ENCODE assay signal across 25 mouse cellular contexts in the genomic region with DNA sequence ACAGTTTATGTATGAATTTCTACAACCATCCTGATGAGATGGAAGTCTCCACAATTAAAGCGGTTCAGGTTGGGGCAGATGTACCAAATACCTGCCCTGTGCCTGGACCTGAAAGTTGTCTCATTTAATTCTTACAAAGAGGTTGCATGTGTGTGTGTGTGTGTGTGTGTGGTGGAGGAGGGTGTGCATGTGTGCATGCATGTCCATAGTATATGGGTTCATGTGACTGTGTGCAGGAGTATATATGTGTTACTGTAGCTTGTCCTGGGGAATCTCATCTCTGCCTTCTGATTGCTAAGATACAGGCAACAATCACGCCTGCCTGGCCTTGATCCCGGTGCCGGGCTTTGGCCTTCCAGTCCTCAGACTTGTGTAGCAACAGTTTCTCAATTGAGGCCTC.
DNase-seq lines count a peak whose midpoint lies in the region; ATAC-seq and TF ChIP-seq lines count a peak whose summit lies in the region.
"Had no signal": no experiment of that assay in that cellular context is flagged by ENCODE, and none has a peak within 500 bp of the region (broad histone marks: within the 10 kb centered on the region; RNA-seq: fewer than 3 reads in every experiment).

No protein-coding gene starts in this region.

- no peak for ATAC-seq in hindbrain, embryonic 13.5 days (ENCODE audit: low FRiP score)
- no peak for ATAC-seq in hindbrain, embryonic 16.5 days
- ATAC-seq in neural tube, embryonic 15.5 days (ENCODE audit: low FRiP score), result peak; percentile 38; the same call in 1 of the 2 replicates
- no peak for ATAC-seq in megakaryocyte-erythroid progenitor cell, adult 5-6 weeks (replicated peaks; ENCODE audit: low FRiP score, low TSS enrichment, poor library complexity, severe bottlenecking)
- ATAC-seq: intestine, postnatal 0 days; Patski had no signal

- H3K4me1 ChIP-seq in heart, embryonic 10.5 days, result no peaks in the 10 kb centered on the region
- H3K4me1 ChIP-seq in hindbrain, embryonic 13.5 days (replicated peaks), result peaks cover 16% of the 10 kb centered on the region
- H3K4me1 ChIP-seq in hindbrain, embryonic 16.5 days (ENCODE audit: control insufficient read depth, insufficient read depth, low read depth, low read length), result no peaks in the 10 kb centered on the region
- peaks cover 5% of the 10 kb centered on the region for H3K4me1 ChIP-seq in neural tube, embryonic 15.5 days
- H3K4me1 ChIP-seq: heart, embryonic 12.5 days; heart, embryonic 15.5 days had no signal

- 95% methylated on average over 4 of the region's 4 CpGs for WGBS in heart, embryonic 10.5 days
- 91% methylated on average over 4 of the region's 4 CpGs for WGBS in hindbrain, embryonic 13.5 days
- 87% methylated on average over 4 of the region's 4 CpGs for WGBS in hindbrain, embryonic 16.5 days
- WGBS in neural tube, embryonic 15.5 days, result 92% methylated on average over 4 of the region's 4 CpGs

- DNase-seq in heart, adult 11 months, result peak; percentile 19
- DNase-seq in heart, embryonic 10.5 days (ENCODE audit: low spot score), result no peak
- DNase-seq in layer of hippocampus, adult 2 months (ENCODE audit: low spot score in 2 of 2), result no peak
- no peak for DNase-seq in layer of hippocampus, postnatal 10 days (ENCODE audit: low spot score in 2 of 2)
- DNase-seq: adrenal gland, postnatal 10 days; adrenal gland, postnatal 36 days; B cell, adult 2 months; cerebellum, adult 18-20 months; cerebellum, adult 9-10 months; cerebellum, postnatal 14 days; gastrocnemius, postnatal 10 days; gastrocnemius, postnatal 36 days; heart, postnatal 10 days; heart, postnatal 36 days had no signal

- no peak overlapping the region for H3K4me2 ChIP-seq in hindbrain, embryonic 13.5 days
- no peak overlapping the region for H3K4me2 ChIP-seq in hindbrain, embryonic 16.5 days (ENCODE audit: low read length)
- H3K4me2 ChIP-seq in neural tube, embryonic 15.5 days, result no peak overlapping the region
- H3K4me2 ChIP-seq: forebrain, embryonic 13.5 days; heart, embryonic 12.5 days; heart, embryonic 15.5 days had no signal

- no peak overlapping the region for H3K4me3 ChIP-seq in heart, embryonic 10.5 days
- no peak overlapping the region for H3K4me3 ChIP-seq in hindbrain, embryonic 13.5 days
- H3K4me3 ChIP-seq in hindbrain, embryonic 16.5 days (ENCODE audit: low read length), result no peak overlapping the region
- H3K4me3 ChIP-seq in layer of hippocampus, adult 2 months, result no peak overlapping the region
- no peak overlapping the region for H3K4me3 ChIP-seq in neural tube, embryonic 15.5 days (replicated peaks)
- H3K4me3 ChIP-seq: forebrain, embryonic 13.5 days; heart, embryonic 12.5 days; heart, embryonic 15.5 days had no signal

- H3K9ac ChIP-seq in hindbrain, embryonic 13.5 days, result no peak overlapping the region
- no peak overlapping the region for H3K9ac ChIP-seq in hindbrain, embryonic 16.5 days (ENCODE audit: low read depth, low read length)
- H3K9ac ChIP-seq in neural tube, embryonic 15.5 days (replicated peaks), result no peak overlapping the region
- H3K9ac ChIP-seq: forebrain, embryonic 13.5 days; heart, embryonic 12.5 days; heart, embryonic 15.5 days had no signal

- H3K36me3 ChIP-seq in heart, embryonic 10.5 days, result peaks cover 6% of the 10 kb centered on the region; the same call in 1 of the 2 replicates
- no peaks in the 10 kb centered on the region for H3K36me3 ChIP-seq in hindbrain, embryonic 13.5 days
- H3K36me3 ChIP-seq in hindbrain, embryonic 16.5 days (ENCODE audit: control insufficient read depth, insufficient read depth, low read length), result no peaks in the 10 kb centered on the region
- no peaks in the 10 kb centered on the region for H3K36me3 ChIP-seq in neural tube, embryonic 15.5 days
- H3K36me3 ChIP-seq: heart, embryonic 15.5 days had no signal

- H3K27ac ChIP-seq in heart, embryonic 10.5 days, result no peak overlapping the region
- H3K27ac ChIP-seq in hindbrain, embryonic 13.5 days, result peak overlapping the region; percentile 80
- no peak overlapping the region for H3K27ac ChIP-seq in hindbrain, embryonic 16.5 days (ENCODE audit: low read depth, low read length)
- peak overlapping the region; percentile 81 for H3K27ac ChIP-seq in layer of hippocampus, adult 2 months
- no peak overlapping the region for H3K27ac ChIP-seq in neural tube, embryonic 15.5 days (replicated peaks)
- H3K27ac ChIP-seq: forebrain, embryonic 13.5 days; heart, embryonic 15.5 days had no signal

- H3K27me3 ChIP-seq in heart, embryonic 10.5 days (ENCODE audit: insufficient read depth, poor library complexity, severe bottlenecking), result no peaks in the 10 kb centered on the region
- H3K27me3 ChIP-seq in hindbrain, embryonic 13.5 days, result no peaks in the 10 kb centered on the region
- no peaks in the 10 kb centered on the region for H3K27me3 ChIP-seq in hindbrain, embryonic 16.5 days (replicated peaks; ENCODE audit: control insufficient read depth, insufficient read depth, low read length)
- no peaks in the 10 kb centered on the region for H3K27me3 ChIP-seq in neural tube, embryonic 15.5 days (replicated peaks)
- H3K27me3 ChIP-seq: CH12.LX; forebrain, embryonic 13.5 days; heart, embryonic 12.5 days; heart, embryonic 15.5 days; Patski had no signal

- no peak for TF ChIP-seq CTCF in layer of hippocampus, adult 2 months (conservative IDR thresholded peaks at IDR 0.05)

- H3K9me3 ChIP-seq in heart, embryonic 10.5 days, result no peaks in the 10 kb centered on the region
- no peaks in the 10 kb centered on the region for H3K9me3 ChIP-seq in hindbrain, embryonic 13.5 days
- no peaks in the 10 kb centered on the region for H3K9me3 ChIP-seq in hindbrain, embryonic 16.5 days (ENCODE audit: control insufficient read depth, low read length)
- no peaks in the 10 kb centered on the region for H3K9me3 ChIP-seq in neural tube, embryonic 15.5 days (replicated peaks)
- H3K9me3 ChIP-seq: forebrain, embryonic 13.5 days; G1E; heart, embryonic 12.5 days; heart, embryonic 15.5 days had no signal

Comparison
In these comparisons a context has a peak if more than half of its experiments do, and no peak if none do; other contexts are left out.
1. H3K27ac ChIP-seq: peak in hindbrain, embryonic 13.5 days (single experiment) and layer of hippocampus, adult 2 months (single experiment); none in heart, embryonic 10.5 days (single experiment), hindbrain, embryonic 16.5 days (single experiment) and neural tube, embryonic 15.5 days (single experiment).